Mouse (Mus musculus): ENCODE data around the gene Gm35134. TPM values are rescaled to one million over a fixed set of nuclear protein-coding genes. Genes with fewer than 3 reads are reported as not detected.
"Not testable (repeated sequence)": the region's sequence is repeated elsewhere in the genome, so short reads cannot be mapped to it uniquely, and the experiment has no call there.

The Gm35134 gene
- not detected for total RNA-seq (2021)
- long read RNA-seq, experiment 1, result 0 reads
- long read RNA-seq, experiment 2, result 0 reads

DNA sequence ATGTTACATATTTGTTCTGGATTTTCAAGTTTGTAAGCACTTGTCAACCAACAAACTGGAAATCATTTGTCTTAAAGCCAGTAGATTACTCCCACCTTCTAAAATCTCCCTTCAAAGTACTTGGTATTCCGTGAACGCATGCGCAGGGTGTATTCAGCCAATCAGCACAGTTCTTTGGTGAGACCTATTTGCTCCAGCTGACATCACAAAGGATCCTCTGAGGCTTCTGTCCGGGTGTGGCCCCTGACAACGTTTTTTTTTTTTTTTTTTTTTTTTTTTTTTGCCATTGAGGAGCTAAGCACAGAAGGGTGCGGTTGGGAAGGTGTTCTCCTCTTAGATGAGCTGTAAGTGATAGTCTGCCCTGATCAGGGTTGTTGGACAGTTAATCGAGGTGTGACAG is at the start of gene Gm35134:
Gene Gm35134, plus strand, starts transcription at position 301 of the 400 bp plus-strand sequence.
- not testable (repeated sequence) for DNase-seq
